Mouse (Mus musculus) lung, postnatal 0 days (tissue): ENCODE measurements around the gene Tesc.

ENCODE experiments used
- CTCF ChIP-seq: IDR thresholded peaks from 2 replicates; pipeline ENCODE4 v1.5.1; 2016; ENCODE audit warnings: antibody characterized with exemption, mild to moderate bottlenecking
- EP300 ChIP-seq: IDR thresholded peaks from 2 replicates; pipeline ENCODE4 v1.6.1; 2016; ENCODE audit warnings: antibody characterized with exemption, mild to moderate bottlenecking, control low read depth

DNA sequence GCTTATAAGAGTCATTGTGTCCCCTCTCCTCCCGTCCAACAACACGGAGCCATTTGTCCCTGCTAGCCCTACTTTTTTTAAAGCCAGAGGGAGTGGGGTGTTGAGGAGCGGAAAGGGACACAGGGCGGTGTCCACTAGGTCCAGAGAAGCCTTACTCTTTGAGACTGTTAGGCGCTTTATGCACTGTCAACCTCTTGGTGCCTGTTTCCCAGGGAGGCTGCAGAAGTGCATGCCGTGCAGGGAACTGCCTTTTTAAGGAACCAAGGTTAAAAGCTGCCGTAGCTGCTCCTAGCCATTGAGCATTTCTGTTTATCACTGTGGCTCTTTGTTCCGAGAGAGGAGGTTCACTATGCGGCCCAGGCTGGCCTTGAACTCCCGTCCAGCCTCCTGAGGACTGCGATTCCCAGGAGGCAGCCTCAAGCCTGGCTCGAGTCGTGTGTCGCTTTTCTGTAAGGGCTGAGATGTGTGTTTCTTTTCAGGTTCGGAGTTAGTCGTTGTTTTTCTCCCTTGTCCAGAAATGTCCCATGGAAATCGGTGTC is 49.3 kb upstream of the Tesc start:
- TF ChIP-seq CTCF (no peak), EP300 (no peak)
